Mouse (Mus musculus) ES-Bruce4 (cell line): ENCODE results near the gene Myt1l.

ENCODE experiments used
- CTCF ChIP-seq: IDR thresholded peaks from one replicate; pipeline ENCODE4 v1.8.1; 2011; ENCODE audit warnings: low read depth, low read length
- EP300 ChIP-seq: IDR thresholded peaks from 2 replicates; pipeline ENCODE4 v1.6.1; 2011; ENCODE audit warnings: low read depth, low read length; ENCODE audit not compliant: insufficient read depth
- POLR2A ChIP-seq: IDR thresholded peaks from one replicate; pipeline ENCODE4 v1.8.1; 2011; ENCODE audit warnings: low read length; ENCODE audit not compliant: insufficient read depth

GRCm38 (mm10) chr12:29815466-29815865 is 287.3 kb downstream of the Myt1l start:
- TF ChIP-seq EP300, result no peak
- no peak for TF ChIP-seq CTCF
- no peak for TF ChIP-seq POLR2A
